Mouse (Mus musculus) kidney, postnatal 14 days (tissue): Measurements from ENCODE around the gene Pnlip.

ENCODE experiments used
- DNase-seq: peaks from one replicate; pipeline ENCODE4 v3.0.0; 2022; ENCODE audit warnings: mixed read lengths

Pnlip gene

DNA sequence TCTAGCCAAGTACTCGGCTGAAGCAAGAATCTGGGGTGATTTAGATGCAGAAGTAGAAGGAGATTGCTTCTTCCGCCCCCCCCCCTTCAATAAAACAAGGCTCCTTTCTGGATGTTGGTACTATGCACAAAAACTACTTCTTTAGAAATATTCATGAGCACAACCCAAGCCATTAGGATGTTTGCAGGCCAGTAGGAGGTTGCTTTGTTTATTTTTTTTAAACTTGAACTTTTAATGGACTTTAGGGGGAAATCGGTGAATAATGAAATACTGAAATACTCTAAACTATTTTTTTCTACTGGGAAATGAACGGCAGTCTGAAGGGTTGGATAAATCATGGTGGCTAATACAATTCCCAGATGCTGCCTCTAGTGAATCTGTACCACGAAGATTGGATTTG, at the start of gene Pnlip:
Pnlip (plus strand) TSS at position 301 of the 400 bp plus-strand sequence.
- DNase-seq: no peak

DNA sequence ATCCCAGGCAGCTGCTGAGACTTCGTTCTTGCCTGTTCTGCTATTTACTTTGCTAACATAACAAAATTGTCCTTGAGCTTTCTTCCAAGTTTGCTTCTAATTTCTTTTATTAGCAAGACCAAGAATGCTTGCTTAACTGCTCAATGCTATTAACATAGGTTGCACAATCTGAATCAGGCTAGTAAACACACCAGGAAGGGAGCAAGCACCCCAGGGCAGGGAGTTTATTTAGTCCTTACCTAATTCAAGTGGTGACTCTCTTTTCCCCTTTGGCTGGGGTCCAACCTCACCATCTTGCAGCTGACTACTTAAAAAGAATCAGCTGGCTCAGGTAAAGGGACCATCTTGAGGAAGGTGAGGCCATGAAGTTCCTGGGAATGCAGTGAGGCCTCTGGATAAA, 42.6 kb upstream of the Pnlip start:
- DNase-seq: no peak

GRCm38 (mm10) chr19:58612745-58613144, 39.6 kb upstream of the Pnlip start:
- no peak for DNase-seq

GRCm38 (mm10) chr19:58616606-58617005, 35.7 kb upstream of the Pnlip start:
- no peak for DNase-seq

GRCm38 (mm10) chr19:58620661-58621060, 31.6 kb upstream of the Pnlip start:
- no peak for DNase-seq

GRCm38 (mm10) chr19:58621646-58622045, 30.7 kb upstream of the Pnlip start:
- DNase-seq: no peak

DNA sequence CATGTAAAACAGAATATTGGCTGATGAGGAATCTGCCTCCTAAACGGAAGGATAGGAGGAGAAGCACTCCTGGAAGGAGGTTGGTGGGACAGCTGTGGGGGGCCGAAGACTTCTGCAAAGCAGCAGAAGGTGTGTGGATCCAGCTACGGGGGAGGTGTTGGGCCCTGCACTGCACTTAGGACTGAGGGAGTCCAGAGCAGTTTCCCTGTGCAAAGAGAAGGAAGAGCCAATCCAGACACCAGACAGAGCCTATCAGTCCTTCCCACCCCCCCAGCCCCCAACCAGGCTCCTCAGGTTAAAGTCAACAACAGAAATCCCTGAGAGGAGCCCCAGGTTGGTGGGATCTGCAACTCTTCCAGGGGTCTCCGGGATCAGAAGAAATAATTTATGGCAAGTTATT, 27.5 kb upstream of the Pnlip start:
- DNase-seq: no peak

GRCm38 (mm10) chr19:58625254-58625947, 26.9 kb upstream of the Pnlip start:
- DNase-seq: no peak

- peak; percentile 20 for DNase-seq
These were observed 24.6 kb upstream of the Pnlip start for GRCm38 (mm10) chr19:58627406-58628337.

- no peak for DNase-seq
These were observed 22.9 kb upstream of the Pnlip start for GRCm38 (mm10) chr19:58629351-58629773.

GRCm38 (mm10) chr19:58650036-58650435, 2.3 kb upstream of the Pnlip start:
- no peak for DNase-seq

GRCm38 (mm10) chr19:58662098-58662497, 9.8 kb downstream of the Pnlip start:
- no peak for DNase-seq

DNA sequence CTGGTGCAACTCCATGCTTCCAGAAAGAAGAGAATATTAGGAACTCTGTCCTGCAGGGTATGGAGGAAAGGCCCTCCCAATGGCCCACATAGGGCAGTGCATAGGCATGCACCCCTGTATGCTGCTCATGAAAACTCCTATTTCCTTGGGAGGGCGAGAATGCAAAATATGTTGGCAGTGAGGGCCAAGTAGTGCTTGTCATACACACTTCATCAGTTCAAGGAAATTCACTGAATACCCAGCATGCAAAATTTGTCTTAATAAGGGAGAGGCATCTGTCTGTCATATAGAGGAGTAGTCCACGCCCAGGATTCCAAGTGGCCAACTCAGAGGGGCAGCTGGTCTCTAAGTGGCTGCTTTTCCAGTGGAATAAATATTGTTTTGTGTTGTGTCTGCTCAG, 11.0 kb downstream of the Pnlip start:
- DNase-seq: no peak

DNA sequence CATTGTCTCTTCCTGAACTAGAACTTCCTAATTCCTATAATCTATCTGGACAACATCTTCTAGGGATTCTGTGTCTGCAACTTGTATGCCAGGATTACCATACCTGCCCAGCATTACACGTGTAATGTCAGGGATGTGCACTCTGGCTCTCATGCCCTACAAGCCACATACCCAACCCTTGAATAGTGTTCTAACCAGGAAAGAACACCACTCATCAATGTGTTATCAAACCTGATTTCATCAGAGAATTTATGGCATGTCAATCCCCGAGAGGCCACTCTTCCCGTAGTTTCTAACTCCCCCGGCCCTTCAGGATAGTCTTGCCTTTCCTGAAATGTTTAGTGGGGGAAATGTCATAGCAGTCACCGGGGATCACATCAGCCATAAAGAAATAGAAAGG, 12.6 kb downstream of the Pnlip start:
- no peak for DNase-seq

- DNase-seq: peak; percentile 28
These were observed 22.3 kb downstream of the Pnlip start for GRCm38 (mm10) chr19:58674644-58675043.

GRCm38 (mm10) chr19:58677117-58677516, 24.8 kb downstream of the Pnlip start:
- DNase-seq: no peak

- peak; percentile 8 for DNase-seq
These were observed 36.6 kb downstream of the Pnlip start for GRCm38 (mm10) chr19:58688933-58689332.

GRCm38 (mm10) chr19:58695314-58695713, 43.0 kb downstream of the Pnlip start:
- DNase-seq: no peak

DNA sequence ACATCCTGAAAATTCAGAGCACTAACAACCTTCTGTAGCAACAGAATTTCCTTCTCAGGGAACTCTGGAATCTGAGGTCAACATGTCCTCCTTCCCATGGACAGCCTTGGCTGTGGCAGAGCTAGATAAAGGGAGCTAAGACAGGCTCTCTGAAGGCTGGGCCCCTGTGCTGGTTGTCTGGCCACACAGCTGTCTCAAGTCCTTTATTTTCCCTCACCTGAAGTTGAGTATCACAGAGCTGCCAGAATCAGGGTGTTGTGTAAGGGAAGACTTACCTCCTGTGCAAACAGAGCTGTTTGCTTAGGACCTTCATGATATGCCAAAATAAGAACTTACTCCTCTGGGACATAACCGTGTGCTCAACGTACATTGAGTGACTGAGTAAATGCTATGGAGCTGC, 43.9 kb downstream of the Pnlip start:
- no peak for DNase-seq

GRCm38 (mm10) chr19:58704556-58704955, 52.3 kb downstream of the Pnlip start:
- DNase-seq: no peak

DNA sequence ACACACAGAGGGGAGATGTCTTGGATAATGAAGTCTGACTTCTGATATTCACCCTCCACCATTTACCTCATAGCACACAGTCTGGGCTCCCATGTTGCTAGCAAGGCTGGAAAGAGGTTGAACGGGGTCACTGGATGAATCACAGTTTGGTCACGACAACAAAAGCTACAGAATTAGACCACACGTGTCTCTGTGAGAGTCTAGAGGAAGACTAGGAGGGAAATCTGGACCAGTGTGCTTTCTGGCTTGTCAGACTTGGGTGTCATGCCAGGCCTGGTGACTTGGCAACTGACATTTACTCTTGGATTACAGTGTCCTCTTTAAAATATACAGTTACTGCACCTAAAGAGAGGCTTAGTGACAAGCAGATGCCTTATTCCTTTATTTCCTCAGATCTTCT, 56.3 kb downstream of the Pnlip start:
- DNase-seq: no peak

GRCm38 (mm10) chr19:58717925-58718324, 65.6 kb downstream of the Pnlip start:
- no peak for DNase-seq

- DNase-seq: no peak
These were observed 68.1 kb downstream of the Pnlip start for GRCm38 (mm10) chr19:58720439-58720838.

DNA sequence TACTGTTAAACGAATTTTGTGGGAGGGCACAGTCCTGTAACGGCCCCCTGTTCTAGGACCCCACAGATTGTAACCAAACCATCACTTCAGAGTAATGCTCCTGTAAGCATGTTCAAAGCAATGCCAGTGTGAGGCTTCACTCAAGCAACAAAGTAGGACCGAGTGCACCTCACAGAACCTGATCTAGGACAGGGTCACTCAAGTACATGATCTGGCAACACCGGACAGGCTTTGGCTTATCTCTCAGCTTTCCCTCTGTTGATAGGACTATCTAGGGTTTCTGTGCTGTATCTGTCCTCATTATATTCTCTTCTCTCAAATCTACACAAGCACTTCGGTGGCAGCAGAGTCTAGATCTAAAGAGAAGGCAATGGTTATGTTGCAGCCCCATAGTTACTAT, 74.3 kb downstream of the Pnlip start:
- no peak for DNase-seq
